9 mouse cellular contexts compared by ENCODE assay signal in the genomic region with DNA sequence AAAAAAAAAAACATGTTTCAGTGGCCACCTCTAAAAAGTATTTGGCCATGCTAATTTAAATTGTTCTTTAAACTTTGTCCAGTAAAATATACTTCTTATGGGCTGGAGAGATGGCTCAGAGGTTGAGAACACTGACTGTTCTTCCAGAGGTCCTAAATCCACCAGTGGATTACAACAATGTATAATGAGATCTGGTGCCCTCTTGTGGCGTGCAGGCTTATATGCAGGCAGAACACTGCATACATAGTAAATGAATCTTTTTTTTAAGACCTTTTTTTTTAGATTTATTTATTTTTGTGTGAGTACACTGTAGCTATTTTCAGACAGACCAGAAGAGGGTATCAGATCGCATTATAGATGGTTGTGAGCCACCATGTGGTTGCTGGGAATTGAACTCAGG. TPM values are rescaled to one million over a fixed set of nuclear protein-coding genes. Genes with fewer than 3 reads are reported as not detected.
DNase-seq lines count a peak whose midpoint lies in the region; ATAC-seq and TF ChIP-seq lines count a peak whose summit lies in the region.
"Had no signal": no experiment of that assay in that cellular context is flagged by ENCODE, and none has a peak within 500 bp of the region (broad histone marks: within the 10 kb centered on the region; RNA-seq: fewer than 3 reads in every experiment).

No protein-coding gene starts in this region.

- H3K9me3 ChIP-seq in forebrain, embryonic 14.5 days (replicated peaks; ENCODE audit: control insufficient read depth, low read length) = no peaks in the 10 kb centered on the region
- H3K9me3 ChIP-seq in forebrain, embryonic 11.5 days (ENCODE audit: control insufficient read depth, low read length) = no peaks in the 10 kb centered on the region
- H3K9me3 ChIP-seq: lung, embryonic 15.5 days had no signal

- H3K9ac ChIP-seq in forebrain, embryonic 14.5 days (ENCODE audit: low read length) = no peak overlapping the region
- H3K9ac ChIP-seq in forebrain, embryonic 11.5 days (ENCODE audit: low read length) = no peak overlapping the region
- H3K9ac ChIP-seq: lung, embryonic 15.5 days had no signal

- no peak overlapping the region for H3K4me3 ChIP-seq in forebrain, embryonic 14.5 days (ENCODE audit: low read depth, low read length)
- no peak overlapping the region for H3K4me3 ChIP-seq in forebrain, embryonic 11.5 days (ENCODE audit: low read depth, low read length)
- no peak overlapping the region for H3K4me3 ChIP-seq in lung, adult 2 months (replicated peaks; ENCODE audit: extremely low read depth, low read depth, low read length)
- H3K4me3 ChIP-seq: lung, embryonic 15.5 days had no signal

- H3K36me3 ChIP-seq in forebrain, embryonic 14.5 days (ENCODE audit: control insufficient read depth, insufficient read depth, low read length) = peaks cover 42% of the 10 kb centered on the region
- H3K36me3 ChIP-seq in forebrain, embryonic 11.5 days (ENCODE audit: control insufficient read depth, insufficient read depth, low read length) = no peaks in the 10 kb centered on the region; the same call in 1 of the 2 replicates

- DNase-seq in forebrain, embryonic 14.5 days (ENCODE audit: low spot score) = peak; percentile 43
- DNase-seq in forebrain, embryonic 11.5 days (ENCODE audit: low spot score) = no peak
- peak; percentile 6 for DNase-seq in lung, adult 2 months
- no peak for DNase-seq in lung, adult 18-20 months
- peak; percentile 54 for DNase-seq in retina, embryonic 14.5 days (ENCODE audit: low spot score)
- no peak for DNase-seq in yolk sac, embryonic 10.5 days (ENCODE audit: low spot score)

- H3K27ac ChIP-seq in forebrain, embryonic 14.5 days (ENCODE audit: low read depth, low read length) = no peak overlapping the region
- H3K27ac ChIP-seq in forebrain, embryonic 11.5 days (ENCODE audit: low read depth, low read length) = no peak overlapping the region
- H3K27ac ChIP-seq: lung, embryonic 15.5 days had no signal

- no peaks in the 10 kb centered on the region for H3K27me3 ChIP-seq in forebrain, embryonic 14.5 days (replicated peaks; ENCODE audit: control insufficient read depth, insufficient read depth, low read length)
- H3K27me3 ChIP-seq in forebrain, embryonic 11.5 days (ENCODE audit: control insufficient read depth, insufficient read depth, low read length) = no peaks in the 10 kb centered on the region
- H3K27me3 ChIP-seq: lung, embryonic 15.5 days had no signal

- H3K4me2 ChIP-seq in forebrain, embryonic 14.5 days (ENCODE audit: low read length) = no peak overlapping the region
- H3K4me2 ChIP-seq in forebrain, embryonic 11.5 days (ENCODE audit: low read depth, low read length, severe bottlenecking) = no peak overlapping the region
- H3K4me2 ChIP-seq: lung, embryonic 15.5 days had no signal

- TF ChIP-seq POLR2A in lung, adult 2 months (IDR thresholded peaks at IDR 0.05; ENCODE audit: borderline replicate concordance, extremely low read depth, low read depth, low read length) = no peak

- 0 out of 2 replicates have a peak, but pooled peaks have one; percentile 7 for TF ChIP-seq CTCF in lung, adult 2 months (IDR thresholded peaks at IDR 0.05; ENCODE audit: insufficient read depth, low read length)

- ATAC-seq in forebrain, embryonic 14.5 days = no peak
- ATAC-seq in forebrain, embryonic 11.5 days (replicated peaks; ENCODE audit: low FRiP score) = no peak
- ATAC-seq in common myeloid progenitor, adult 5-6 weeks (replicated peaks; ENCODE audit: low read depth, poor library complexity, severe bottlenecking) = peak; percentile 78
- ATAC-seq in cerebellum, adult (ENCODE audit: insufficient number of reproducible peaks, low FRiP score, low TSS enrichment) = no peak

- no peaks in the 10 kb centered on the region for H3K4me1 ChIP-seq in forebrain, embryonic 14.5 days (ENCODE audit: control insufficient read depth, insufficient read depth, low read length)
- H3K4me1 ChIP-seq in forebrain, embryonic 11.5 days (replicated peaks; ENCODE audit: control insufficient read depth, insufficient read depth, low read length) = no peaks in the 10 kb centered on the region
- no peaks in the 10 kb centered on the region for H3K4me1 ChIP-seq in lung, adult 2 months (ENCODE audit: control insufficient read depth, insufficient read depth, low read length)
- H3K4me1 ChIP-seq: lung, embryonic 15.5 days had no signal

- WGBS in forebrain, embryonic 14.5 days = 61% methylated on average over 2 of the region's 2 CpGs
- 56% methylated on average over 2 of the region's 2 CpGs for WGBS in forebrain, embryonic 11.5 days
- WGBS in lung, adult 2 months = 46% methylated on average over 2 of the region's 2 CpGs

RNA-seq across cellular contexts. Expression of a gene that starts 37.6 kb away (rescaled TPM):
- 98.6 and 110 TPM in 2 replicates for polyA plus RNA-seq in forebrain, embryonic 14.5 days (2014; fragmentation: Nextera tagmentation; extraction: Ambion mirVana)
- polyA plus RNA-seq in forebrain, embryonic 11.5 days (2014; fragmentation: Nextera tagmentation; extraction: Ambion mirVana) = 114 and 127 TPM in 2 replicates
- 1.2 and 2.0 TPM in 2 replicates for polyA plus RNA-seq in lung, adult 2 months (2012; rRNA removed)
- 49.8 and 54.1 TPM in 2 replicates for total RNA-seq in common myeloid progenitor, adult 5-6 weeks (2017)

RNA-seq across cellular contexts. Expression of a gene that starts 38.2 kb away (rescaled TPM):
- 87.9 and 93.1 TPM in 2 replicates for polyA plus RNA-seq in forebrain, embryonic 14.5 days (2014; fragmentation: Nextera tagmentation; extraction: Ambion mirVana)
- polyA plus RNA-seq in forebrain, embryonic 11.5 days (2014; fragmentation: Nextera tagmentation; extraction: Ambion mirVana) = 77.5 and 81.6 TPM in 2 replicates
- polyA plus RNA-seq in lung, adult 2 months (2012; rRNA removed) = 8.7 and 19.7 TPM in 2 replicates
- 339 and 352 TPM in 2 replicates for total RNA-seq in common myeloid progenitor, adult 5-6 weeks (2017)

Comparison
In these comparisons a context has a peak if more than half of its experiments do, and no peak if none do; other contexts are left out.
1. DNase-seq: peak in forebrain, embryonic 14.5 days (single experiment), lung, adult 2 months (single experiment) and retina, embryonic 14.5 days (single experiment); none in forebrain, embryonic 11.5 days (single experiment), lung, adult 18-20 months (0 of 2) and yolk sac, embryonic 10.5 days (single experiment).
2. RNA of a gene that starts 37.6 kb away (polyA plus RNA-seq): 114 to 127 TPM in forebrain, embryonic 11.5 days and 98.6 to 110 TPM in forebrain, embryonic 14.5 days; 1.2 to 2.0 TPM in lung, adult 2 months; every median in the first group is over 10 times any median in the second.